Mouse (Mus musculus) cortical plate, adult 2 months (tissue): Measurements from ENCODE around the gene Arid5b.
"Not testable (repeated sequence)": the region's sequence is repeated elsewhere in the genome, so short reads cannot be mapped to it uniquely, and the experiment has no call there.

ENCODE experiments used
- CTCF ChIP-seq: fragments of 200-500 bp; IDR thresholded peaks from 2 replicates; pipeline ENCODE4 v1.5.1; 2011; ENCODE audit warnings: mild to moderate bottlenecking, control low read depth, low read length; ENCODE audit not compliant: insufficient read depth; ENCODE audit errors: extremely low read depth
- POLR2A ChIP-seq: fragments of 200-500 bp; IDR thresholded peaks from 2 replicates; pipeline ENCODE4 v1.6.1; 2011; ENCODE audit warnings: mild to moderate bottlenecking, low read length, control low read depth; ENCODE audit not compliant: insufficient read depth; ENCODE audit errors: extremely low read depth

DNA sequence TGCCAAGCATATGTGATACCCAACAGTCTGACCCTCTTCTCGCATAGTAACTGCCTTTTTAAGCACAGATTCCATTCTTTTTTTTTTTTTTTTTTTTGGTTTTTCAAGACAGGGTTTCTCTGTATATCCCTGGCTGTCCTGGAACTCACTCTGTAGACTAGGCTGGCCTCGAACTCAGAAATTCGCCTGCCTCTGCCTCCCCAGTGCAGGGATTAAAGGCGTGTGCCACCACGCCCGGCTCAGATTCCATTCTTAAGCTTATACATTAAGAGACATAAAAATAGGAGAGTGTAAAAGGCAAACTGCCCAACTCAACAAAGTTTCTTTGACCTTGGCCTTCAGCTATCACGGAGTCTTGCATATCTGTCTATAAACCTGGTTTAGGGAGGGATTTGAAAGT, 178.7 kb downstream of the Arid5b start:
- not testable (repeated sequence) for TF ChIP-seq CTCF, POLR2A
